Mouse (Mus musculus) stomach, embryonic 15.5 days (tissue): Measurements from ENCODE around the gene Gm6993. TPM values are rescaled to one million over a fixed set of nuclear protein-coding genes. Genes with fewer than 3 reads are reported as not detected.
A peak's percentile ranks its signal among the peaks of the same experiment; 100 is the strongest.

Source experiments
- ATAC-seq: fragments of 200-750 bp; cut with Nextera tagmentation; 2 replicates; pipeline ENCODE4 v1.8.0; 2017; ENCODE audit warnings: low read depth, moderate number of reproducible peaks, moderate TSS enrichment; ENCODE audit not compliant: insufficient read depth, low FRiP score
- H3K27ac ChIP-seq: fragments of 300-500 bp; sonication (generic); 2 replicates; pipeline ENCODE4 v1.5.1; 2015; ENCODE audit warnings: mild to moderate bottlenecking, inconsistent platforms
- H3K27me3 ChIP-seq: fragments of 300-500 bp; sonication (generic); replicated peaks from 2 replicates; pipeline ENCODE4 v1.6.1; 2015; ENCODE audit warnings: inconsistent platforms
- H3K36me3 ChIP-seq: fragments of 300-500 bp; sonication (generic); 2 replicates; pipeline ENCODE4 v1.6.1; 2015; ENCODE audit warnings: inconsistent platforms
- H3K4me1 ChIP-seq: fragments of 300-500 bp; sonication (generic); 2 replicates; pipeline ENCODE4 v1.6.1; 2015; ENCODE audit warnings: inconsistent platforms
- H3K4me2 ChIP-seq: fragments of 300-500 bp; sonication (generic); 2 replicates; pipeline ENCODE4 v1.6.1; 2015; ENCODE audit warnings: mild to moderate bottlenecking, inconsistent platforms
- H3K4me3 ChIP-seq: fragments of 300-500 bp; sonication (generic); replicated peaks from 2 replicates; pipeline ENCODE4 v1.5.1; 2015; ENCODE audit warnings: inconsistent platforms
- H3K9ac ChIP-seq: fragments of 300-500 bp; sonication (generic); 2 replicates; pipeline ENCODE4 v1.6.1; 2015; ENCODE audit warnings: inconsistent platforms
- H3K9me3 ChIP-seq: fragments of 300-500 bp; sonication (generic); 2 replicates; pipeline ENCODE4 v1.6.1; 2016; ENCODE audit warnings: inconsistent platforms
- WGBS: fragments of 180-500 bp; shearing (Covaris S2); methylation state at CpG from one replicate; pipeline ENCODE4 v1.1.7; 2015; 5-methylcytosine and 5-hydroxymethylcytosine counted together
- polyA plus RNA-seq: library from polyadenylated mRNA; unstranded; fragments of >200 nt; fragmentation: Nextera tagmentation; extraction: Ambion mirVana; gene quantifications from 2 replicates; pipeline ENCODE4 v1.2.1, GENCODE M21; 2015

The Gm6993 gene
- polyA plus RNA-seq: not detected in 2 replicates

- H3K9ac ChIP-seq: no peak within 1 kb of the TSS
- no peaks in the 10 kb centered on the region for H3K4me1 ChIP-seq
- 90% methylated on average over 5 of the region's 5 CpGs for WGBS
- no peak for ATAC-seq
- no peaks in the 10 kb centered on the region for H3K9me3 ChIP-seq
- H3K36me3 ChIP-seq: no peaks in the 10 kb centered on the region
- no peak within 1 kb of the TSS for H3K27ac ChIP-seq
- no peak within 1 kb of the TSS for H3K4me2 ChIP-seq
- no peaks in the 10 kb centered on the region for H3K27me3 ChIP-seq
- H3K4me3 ChIP-seq: no peak within 1 kb of the TSS
Observed at GRCm38 (mm10) chr12:31240470-31240869, at the start of gene Gm6993. TSS of gene Gm6993 (plus strand) at chr12:31240770.

- peak; percentile 87 for ATAC-seq
- peak overlapping the region; percentile 73 for H3K27ac ChIP-seq
- H3K9ac ChIP-seq: no peak overlapping the region
Observed at GRCm38 (mm10) chr12:31191329-31191954, 49.1 kb upstream of the Gm6993 start.

GRCm38 (mm10) chr12:31202509-31202908 lies 38.1 kb upstream of the Gm6993 start:
- no peak overlapping the region for H3K9ac ChIP-seq
- no peaks in the 10 kb centered on the region for H3K4me1 ChIP-seq
- no peak overlapping the region for H3K4me3 ChIP-seq
- ATAC-seq: no peak
- H3K27me3 ChIP-seq: no peaks in the 10 kb centered on the region
- WGBS: 87% methylated on average over 1 of the region's 1 CpGs
- H3K9me3 ChIP-seq: no peaks in the 10 kb centered on the region
- no peaks in the 10 kb centered on the region for H3K36me3 ChIP-seq
- H3K4me2 ChIP-seq: no peak overlapping the region
- no peak overlapping the region for H3K27ac ChIP-seq

More at GRCm38 (mm10) chr12:31191329-31191954, 49.1 kb upstream of the Gm6993 start:
- peaks cover 8% of the 10 kb centered on the region for H3K4me1 ChIP-seq
- no peaks in the 10 kb centered on the region for H3K36me3 ChIP-seq
- H3K4me2 ChIP-seq: no peak overlapping the region
- no peaks in the 10 kb centered on the region for H3K9me3 ChIP-seq
- no peaks in the 10 kb centered on the region for H3K27me3 ChIP-seq
- 29% methylated on average over 8 of the region's 8 CpGs for WGBS
- no peak overlapping the region for H3K4me3 ChIP-seq

- no peak overlapping the region for H3K4me3 ChIP-seq
- ATAC-seq: peak; percentile 63; the same call in 1 of the 2 replicates
- H3K9me3 ChIP-seq: no peaks in the 10 kb centered on the region
- H3K9ac ChIP-seq: no peak overlapping the region
- H3K4me1 ChIP-seq: no peaks in the 10 kb centered on the region
- H3K4me2 ChIP-seq: no peak overlapping the region
- H3K27me3 ChIP-seq: no peaks in the 10 kb centered on the region
- 68% methylated on average over 6 of the region's 6 CpGs for WGBS
- H3K27ac ChIP-seq: peak overlapping the region; percentile 75
- no peaks in the 10 kb centered on the region for H3K36me3 ChIP-seq
Observed at GRCm38 (mm10) chr12:31203746-31204455, 36.7 kb upstream of the Gm6993 start.

- H3K27ac ChIP-seq: no peak overlapping the region
- no peak overlapping the region for H3K4me3 ChIP-seq
- no peak overlapping the region for H3K9ac ChIP-seq
- H3K9me3 ChIP-seq: no peaks in the 10 kb centered on the region
- no peaks in the 10 kb centered on the region for H3K27me3 ChIP-seq
- ATAC-seq: no peak
- WGBS: 97% methylated on average over 3 of the region's 3 CpGs
- no peaks in the 10 kb centered on the region for H3K36me3 ChIP-seq
- H3K4me2 ChIP-seq: no peak overlapping the region
- no peaks in the 10 kb centered on the region for H3K4me1 ChIP-seq
Observed at GRCm38 (mm10) chr12:31204898-31205297, 35.7 kb upstream of the Gm6993 start.

GRCm38 (mm10) chr12:31205983-31206633 lies 34.5 kb upstream of the Gm6993 start:
- WGBS: 45% methylated on average over 10 of the region's 10 CpGs
- Histone ChIP-seq H3K9ac (no peak overlapping the region), H3K27ac (no peak overlapping the region), H3K36me3 (no peaks in the 10 kb centered on the region), H3K4me1 (no peaks in the 10 kb centered on the region), H3K27me3 (no peaks in the 10 kb centered on the region), H3K9me3 (no peaks in the 10 kb centered on the region), H3K4me2 (no peak overlapping the region), H3K4me3 (no peak overlapping the region)
- ATAC-seq: no peak

GRCm38 (mm10) chr12:31208766-31209165 lies 31.8 kb upstream of the Gm6993 start:
- no peak for ATAC-seq
- 0 out of 2 replicates have a peak, but pooled peaks cover 6% of the 10 kb centered on the region for H3K4me1 ChIP-seq
- WGBS: 64% methylated on average over 6 of the region's 6 CpGs
- H3K27ac ChIP-seq: no peak overlapping the region
- H3K36me3 ChIP-seq: no peaks in the 10 kb centered on the region
- H3K9ac ChIP-seq: no peak overlapping the region
- H3K4me2 ChIP-seq: no peak overlapping the region
- H3K27me3 ChIP-seq: no peaks in the 10 kb centered on the region
- no peaks in the 10 kb centered on the region for H3K9me3 ChIP-seq
- no peak overlapping the region for H3K4me3 ChIP-seq

- Histone ChIP-seq H3K9ac (no peak overlapping the region), H3K9me3 (no peaks in the 10 kb centered on the region), H3K36me3 (no peaks in the 10 kb centered on the region), H3K27me3 (no peaks in the 10 kb centered on the region), H3K4me1 (0 out of 2 replicates have a peak, but pooled peaks cover 6% of the 10 kb centered on the region), H3K4me2 (no peak overlapping the region), H3K4me3 (no peak overlapping the region), H3K27ac (no peak overlapping the region)
- ATAC-seq: no peak
- 65% methylated on average over 5 of the region's 5 CpGs for WGBS
Observed at GRCm38 (mm10) chr12:31209377-31209805, 31.2 kb upstream of the Gm6993 start.

- H3K27me3 ChIP-seq: no peaks in the 10 kb centered on the region
- no peak overlapping the region; the same call in 1 of the 2 replicates for H3K27ac ChIP-seq
- no peak overlapping the region for H3K9ac ChIP-seq
- no peak overlapping the region for H3K4me2 ChIP-seq
- no peak; the same call in 1 of the 2 replicates for ATAC-seq
- H3K4me3 ChIP-seq: no peak overlapping the region
- no peaks in the 10 kb centered on the region for H3K9me3 ChIP-seq
- H3K4me1 ChIP-seq: 0 out of 2 replicates have a peak, but pooled peaks cover 6% of the 10 kb centered on the region
- no peaks in the 10 kb centered on the region for H3K36me3 ChIP-seq
- 62% methylated on average over 7 of the region's 7 CpGs for WGBS
Observed at GRCm38 (mm10) chr12:31213556-31213955, 27.0 kb upstream of the Gm6993 start.

GRCm38 (mm10) chr12:31215003-31215402 lies 25.6 kb upstream of the Gm6993 start:
- ATAC-seq: no peak
- Histone ChIP-seq H3K9ac (no peak overlapping the region), H3K4me1 (0 out of 2 replicates have a peak, but pooled peaks cover 6% of the 10 kb centered on the region), H3K27ac (no peak overlapping the region), H3K4me3 (no peak overlapping the region), H3K27me3 (no peaks in the 10 kb centered on the region), H3K4me2 (no peak overlapping the region), H3K36me3 (no peaks in the 10 kb centered on the region), H3K9me3 (no peaks in the 10 kb centered on the region)
- 41% methylated on average over 6 of the region's 6 CpGs for WGBS

- Histone ChIP-seq H3K9ac (no peak overlapping the region), H3K4me2 (no peak overlapping the region), H3K27ac (no peak overlapping the region), H3K27me3 (no peaks in the 10 kb centered on the region), H3K4me3 (no peak overlapping the region), H3K36me3 (no peaks in the 10 kb centered on the region), H3K4me1 (0 out of 2 replicates have a peak, but pooled peaks cover 6% of the 10 kb centered on the region), H3K9me3 (no peaks in the 10 kb centered on the region)
- 57% methylated on average over 5 of the region's 5 CpGs for WGBS
- ATAC-seq: no peak
Observed at GRCm38 (mm10) chr12:31217232-31217631, 23.3 kb upstream of the Gm6993 start.

GRCm38 (mm10) chr12:31218774-31219173 lies 21.8 kb upstream of the Gm6993 start:
- 41% methylated on average over 3 of the region's 3 CpGs for WGBS
- peak overlapping the region; percentile 18; the same call in 1 of the 2 replicates for H3K27ac ChIP-seq
- H3K36me3 ChIP-seq: no peaks in the 10 kb centered on the region
- no peaks in the 10 kb centered on the region for H3K9me3 ChIP-seq
- peak; percentile 50; the same call in 1 of the 2 replicates for ATAC-seq
- no peaks in the 10 kb centered on the region for H3K4me1 ChIP-seq
- no peaks in the 10 kb centered on the region for H3K27me3 ChIP-seq
- no peak overlapping the region for H3K4me2 ChIP-seq
- H3K9ac ChIP-seq: no peak overlapping the region
- no peak overlapping the region for H3K4me3 ChIP-seq
